Mouse (Mus musculus) large intestine, adult 2 months (tissue): ENCODE measurements at regions not wholly inside any gene's neighbourhood (a gene's known extent, or its start where the extent isn't known, plus 50 kb on each side); places are given as distances from the start of the nearest gene placed in this dataset.

ENCODE experiments used
- DNase-seq: peaks from one replicate; pipeline ENCODE4 v3.0.0-alpha.2; 2012; ENCODE audit warnings: low read depth, low spot score
- WGBS: fragments of 180-500 bp; shearing (Covaris S2); methylation state at CpG from one replicate; pipeline ENCODE4 v1.1.7; 2018; 5-methylcytosine and 5-hydroxymethylcytosine counted together

- 50% methylated on average over 22 of the region's 22 CpGs for WGBS
- DNase-seq = no peak
Observed at GRCm38 (mm10) chr12:112430104-112430846, 59.0 kb upstream of the A530016L24Rik start.

GRCm38 (mm10) chr12:112433315-112433714 lies 55.9 kb upstream of the A530016L24Rik start:
- DNase-seq = no peak
- 27% methylated on average over 12 of the region's 12 CpGs for WGBS

GRCm38 (mm10) chr12:112434673-112435294 lies 54.5 kb upstream of the A530016L24Rik start:
- DNase-seq = no peak
- 49% methylated on average over 3 of the region's 3 CpGs for WGBS

GRCm38 (mm10) chr12:112435295-112436110 lies 53.7 kb upstream of the A530016L24Rik start:
- 54% methylated on average over 21 of the region's 21 CpGs for WGBS
- no peak for DNase-seq

- no peak for DNase-seq
- WGBS = 69% methylated on average over 3 of the region's 3 CpGs
Observed at GRCm38 (mm10) chr12:112437046-112437445, 52.2 kb upstream of the A530016L24Rik start.

GRCm38 (mm10) chr12:112438206-112438605 lies 51.0 kb upstream of the A530016L24Rik start:
- WGBS = 78% methylated on average over 8 of the region's 8 CpGs

More at GRCm38 (mm10) chr12:112438206-112438605, 51.0 kb upstream of the A530016L24Rik start:
- DNase-seq = no peak
